Mouse (Mus musculus): ENCODE results near the gene Det1.

DNA sequence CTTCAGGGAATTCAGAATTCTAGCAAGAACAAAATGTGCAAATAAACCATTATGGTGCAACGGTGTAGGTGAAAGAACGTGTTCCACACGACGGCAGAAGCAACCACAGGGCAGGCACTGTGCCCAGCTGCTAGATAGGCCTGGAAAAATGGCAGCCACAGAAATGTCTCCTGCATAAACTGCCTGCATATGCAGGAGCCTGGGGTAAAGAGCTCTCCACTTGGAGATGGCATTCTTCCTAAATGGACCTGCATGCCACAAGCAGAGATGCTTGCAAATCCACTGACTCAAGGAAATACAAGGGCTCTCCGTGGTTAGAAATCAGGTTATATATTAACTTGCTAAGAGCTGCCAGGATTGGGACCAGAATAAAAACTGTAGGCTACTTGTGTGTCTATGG lies 68.3 kb downstream of the Det1 start:
- TF ChIP-seq POLR2A (IDR thresholded peaks at IDR 0.05; ENCODE audit: low read depth, low read length) (no peak), CTCF (IDR thresholded peaks at IDR 0.05; ENCODE audit: borderline replicate concordance, insufficient read depth, low read length) (no peak)

Data from embryonic fibroblast, embryonic 13.5 days (primary cell).